Mouse (Mus musculus) layer of hippocampus, postnatal 10 days (tissue): ENCODE measurements at regions not wholly inside any gene's neighbourhood (a gene's known extent, or its start where the extent isn't known, plus 50 kb on each side); places are given as distances from the start of the nearest gene placed in this dataset.

Source experiments
- DNase-seq, 2 experiments: peaks; one replicate each; pipeline ENCODE4 v3.0.0; 2021; ENCODE audit warnings: low spot score in 2 of 2

DNA sequence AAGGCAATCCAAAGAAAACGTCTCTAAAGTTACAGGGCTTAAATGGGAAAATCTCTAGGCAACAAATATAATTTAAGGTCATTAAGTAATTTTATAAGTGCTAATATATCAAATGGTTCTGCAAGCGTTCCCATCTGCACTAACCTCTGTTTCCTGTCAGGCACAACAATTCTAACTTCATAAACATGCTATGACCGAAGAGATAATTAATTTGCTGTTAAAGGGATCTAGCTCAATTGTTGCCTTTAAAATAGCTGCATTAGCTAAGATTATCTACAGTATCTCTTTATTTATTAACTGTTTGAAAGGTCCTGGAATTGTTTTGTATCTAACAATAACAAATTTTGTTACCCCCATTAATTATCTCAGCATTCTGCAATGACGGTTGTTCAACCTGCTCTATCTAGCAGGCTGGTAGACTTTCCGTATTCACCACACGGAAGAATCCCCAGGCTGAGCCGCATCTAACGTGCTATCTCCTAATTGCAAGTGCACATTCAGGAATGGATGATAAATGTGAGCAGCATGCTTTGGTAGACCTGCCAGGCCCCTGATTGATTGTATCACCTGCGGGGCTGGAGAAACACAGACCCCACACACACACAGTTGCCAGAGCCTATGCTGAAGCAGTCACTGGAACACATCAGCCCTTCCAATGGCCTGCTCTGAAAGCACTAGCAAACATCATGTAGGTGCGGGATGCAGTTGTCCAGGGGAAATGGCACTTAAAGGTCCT is 274.4 kb downstream of the Nuak1 start:
- DNase-seq = no peak

DNA sequence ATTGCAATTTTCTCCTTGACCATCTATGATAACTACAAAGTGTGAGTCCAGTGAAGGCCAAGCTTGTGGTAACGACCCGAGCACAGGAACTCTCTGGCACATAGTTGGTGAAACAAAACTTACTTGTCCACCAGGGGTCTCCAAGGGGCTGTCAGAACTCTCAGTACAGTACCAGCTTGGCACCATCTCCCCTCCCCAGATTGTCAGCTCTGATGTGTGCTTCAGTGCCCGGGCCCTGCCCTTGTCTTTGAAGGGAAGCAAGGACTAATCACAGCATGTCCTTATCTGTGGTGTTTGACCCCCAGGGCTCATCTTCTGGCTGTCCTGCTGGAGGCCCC is 273.9 kb downstream of the Nuak1 start:
- peak; percentile 70 to 77 for DNase-seq

DNA sequence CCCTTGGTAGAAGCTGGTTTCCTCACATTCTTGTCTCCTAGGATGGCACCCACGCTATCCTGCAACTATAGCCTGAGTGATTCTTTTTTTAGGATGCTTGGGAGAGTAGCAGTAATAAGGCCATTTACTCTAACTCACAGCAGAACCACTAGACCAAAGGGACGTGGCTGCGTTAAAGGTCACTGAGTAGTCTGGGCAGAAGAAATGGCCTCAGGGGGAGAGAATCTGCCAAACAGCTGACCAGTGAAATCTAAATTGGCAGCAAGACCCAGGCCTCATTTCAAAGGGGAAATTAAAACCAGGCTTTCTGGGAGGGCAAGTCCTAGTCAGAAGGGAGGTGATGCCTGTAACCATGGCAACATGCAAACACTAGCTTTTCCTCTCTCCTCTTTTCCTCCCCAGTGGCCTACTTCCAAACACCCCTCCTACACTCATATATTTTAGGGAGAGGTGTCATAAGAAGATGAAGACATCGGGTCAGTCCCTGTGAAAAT is 267.5 kb downstream of the Nuak1 start:
- no peak for DNase-seq

DNA sequence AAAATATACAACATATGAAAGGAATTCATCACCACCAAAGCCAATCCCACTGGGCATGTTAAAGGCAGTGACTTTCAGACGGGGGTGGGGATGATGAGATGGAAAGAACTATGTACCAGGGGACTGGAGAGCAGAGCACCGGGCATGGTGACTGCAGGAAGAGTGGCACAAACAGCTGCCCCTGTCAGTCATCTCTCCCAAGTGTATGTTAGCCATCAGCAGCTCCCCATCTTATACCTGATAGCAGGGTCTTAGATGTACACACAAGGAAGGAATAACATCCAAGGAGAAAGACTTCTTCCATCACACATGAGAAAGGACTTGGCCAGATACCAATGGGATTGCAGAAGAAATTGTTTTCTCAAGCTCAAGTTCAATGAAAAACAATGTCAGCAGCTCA is 257.2 kb downstream of the Nuak1 start:
- DNase-seq = no peak

DNA sequence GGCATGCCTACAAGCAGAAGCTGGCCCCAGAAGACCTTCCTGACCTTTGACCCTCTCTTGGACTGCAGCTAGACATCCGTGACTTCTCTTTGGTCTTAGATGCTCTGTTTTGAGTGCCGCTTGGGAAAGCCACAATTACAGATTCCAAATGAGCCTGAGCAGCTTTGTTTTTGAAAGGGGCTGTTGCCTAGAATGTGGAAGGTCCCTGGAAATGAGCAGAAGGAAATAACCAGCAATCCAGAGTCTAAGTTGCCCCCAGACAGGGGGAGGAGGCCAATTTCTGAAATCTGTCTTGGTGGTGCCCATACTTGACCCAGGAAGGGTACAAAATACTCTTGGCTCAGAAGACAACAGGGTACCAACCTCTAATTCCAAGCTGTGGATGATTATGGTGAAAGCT is 253.9 kb downstream of the Nuak1 start:
- no peak for DNase-seq

DNA sequence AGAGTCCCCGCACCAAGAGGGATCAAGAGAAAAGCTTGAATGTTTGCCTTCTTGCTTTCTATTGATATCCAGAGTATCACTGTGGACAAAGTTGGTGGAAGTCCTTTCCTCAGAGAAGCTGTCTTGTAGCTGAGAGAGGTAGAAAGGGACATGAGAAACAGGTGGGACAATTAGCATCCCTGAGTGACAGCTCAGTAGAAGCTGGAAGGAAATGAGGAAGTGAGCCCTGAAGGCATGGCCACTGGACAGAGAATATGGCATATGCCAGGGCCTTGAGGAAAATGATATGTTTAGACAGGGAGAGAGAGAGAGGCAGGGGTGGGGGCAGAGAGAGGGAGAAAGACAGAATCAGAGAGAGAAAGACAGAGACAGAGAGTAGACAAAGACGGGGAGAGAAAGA is 241.4 kb downstream of the Nuak1 start:
- DNase-seq = no peak

DNA sequence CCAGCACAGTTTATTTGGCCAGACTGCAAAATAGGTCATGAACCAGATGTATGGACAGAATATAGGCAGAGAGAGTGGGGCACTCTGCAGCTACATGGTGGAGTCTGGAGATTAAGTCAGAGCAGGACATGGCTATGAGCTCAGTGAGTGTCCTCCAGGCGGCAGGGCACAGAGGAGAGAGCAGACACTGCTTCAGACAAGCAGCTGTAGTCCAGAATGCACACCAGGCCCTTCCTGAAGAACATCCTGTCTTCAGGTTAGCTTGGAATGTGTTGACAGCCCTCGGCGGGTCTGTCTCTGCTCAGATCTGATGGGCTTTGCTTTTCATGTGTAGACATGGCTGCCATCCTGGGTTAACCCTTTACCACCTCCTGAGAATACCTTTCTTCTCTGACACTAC is 238.6 kb downstream of the Nuak1 start:
- DNase-seq = no peak

DNA sequence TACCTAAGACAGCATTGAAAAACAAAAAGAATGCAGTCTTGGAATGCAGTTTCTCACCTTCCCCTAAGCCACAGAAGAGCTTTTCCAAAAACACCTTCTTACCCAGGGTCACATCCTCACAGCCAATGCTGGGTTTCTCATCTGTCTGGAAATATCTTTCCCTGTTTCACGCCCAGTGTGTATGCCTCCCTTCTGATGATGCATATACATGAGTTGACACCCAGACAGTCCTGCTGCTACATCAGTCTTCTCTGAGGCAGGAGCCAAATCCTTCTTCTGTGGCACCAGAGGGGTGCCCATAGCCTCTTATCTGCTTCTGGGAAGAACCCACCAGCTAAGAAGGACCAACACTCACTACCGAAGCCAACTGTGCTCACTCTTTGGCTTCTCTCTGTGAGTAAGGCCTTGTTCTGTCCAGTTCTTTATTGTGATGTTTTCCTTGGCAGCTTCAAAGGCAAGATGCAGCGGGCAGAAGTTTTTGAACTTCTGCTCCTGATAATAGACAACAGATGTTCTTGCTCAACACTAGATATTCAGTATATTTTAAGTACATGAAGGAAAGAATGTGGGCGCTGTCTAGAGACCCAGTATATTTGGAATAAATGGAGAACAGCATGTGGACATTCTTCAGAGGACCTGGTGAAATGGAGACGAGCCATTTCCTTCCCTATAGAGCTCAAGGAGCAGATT is 228.2 kb downstream of the Nuak1 start:
- no peak for DNase-seq

DNA sequence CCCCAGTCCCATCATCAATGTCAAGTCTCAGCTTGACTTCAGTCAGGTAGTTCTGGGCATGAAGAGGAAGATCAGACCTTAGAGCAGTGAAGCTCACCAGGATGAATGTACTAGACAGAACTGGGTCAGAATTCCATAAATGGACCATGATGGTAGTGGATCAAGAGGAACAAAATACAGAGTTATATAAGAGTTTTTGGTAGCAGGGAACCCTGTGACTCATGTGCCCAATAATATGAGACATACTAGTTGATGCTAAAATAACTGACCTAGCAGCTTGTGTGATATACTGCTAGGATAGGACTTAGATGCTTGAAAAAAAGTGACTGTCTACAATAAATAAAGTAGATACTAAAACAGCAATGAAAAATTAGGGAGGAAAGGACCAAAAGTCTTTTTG is 225.6 kb downstream of the Nuak1 start:
- no peak for DNase-seq

DNA sequence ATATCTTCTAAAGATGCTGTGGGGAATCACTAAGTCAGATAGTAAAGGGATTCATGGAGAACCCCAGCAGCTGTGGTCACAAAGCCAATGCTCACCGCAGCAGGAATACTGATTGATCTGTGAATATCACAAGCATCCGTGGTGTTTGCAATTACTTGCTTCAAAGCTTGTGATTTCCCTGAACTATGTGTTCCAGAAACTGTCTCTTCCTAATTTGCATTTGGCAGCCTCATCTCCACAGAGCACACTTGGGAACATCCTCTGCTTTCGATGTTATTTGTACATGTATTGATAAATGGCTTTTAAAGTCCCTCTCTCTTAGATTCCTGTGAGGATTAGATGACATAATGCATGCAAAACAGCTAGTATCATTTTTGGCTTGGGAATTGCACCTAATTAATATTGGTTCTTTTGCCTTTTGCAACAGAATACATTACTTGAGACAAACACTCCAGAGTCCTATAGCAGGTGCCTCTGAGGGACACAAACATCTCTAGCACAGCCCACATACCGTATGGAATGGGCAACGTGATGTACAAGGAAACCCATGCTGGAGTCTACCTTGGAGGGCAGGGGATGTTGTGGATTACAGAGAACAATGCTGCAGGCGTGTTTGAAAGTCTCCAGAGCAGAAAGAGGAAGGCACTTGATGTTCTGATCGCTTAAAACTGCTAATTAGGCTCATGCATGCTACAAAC is 211.0 kb downstream of the Nuak1 start:
- DNase-seq = peak in 1 of 2 experiments; percentile 38

DNA sequence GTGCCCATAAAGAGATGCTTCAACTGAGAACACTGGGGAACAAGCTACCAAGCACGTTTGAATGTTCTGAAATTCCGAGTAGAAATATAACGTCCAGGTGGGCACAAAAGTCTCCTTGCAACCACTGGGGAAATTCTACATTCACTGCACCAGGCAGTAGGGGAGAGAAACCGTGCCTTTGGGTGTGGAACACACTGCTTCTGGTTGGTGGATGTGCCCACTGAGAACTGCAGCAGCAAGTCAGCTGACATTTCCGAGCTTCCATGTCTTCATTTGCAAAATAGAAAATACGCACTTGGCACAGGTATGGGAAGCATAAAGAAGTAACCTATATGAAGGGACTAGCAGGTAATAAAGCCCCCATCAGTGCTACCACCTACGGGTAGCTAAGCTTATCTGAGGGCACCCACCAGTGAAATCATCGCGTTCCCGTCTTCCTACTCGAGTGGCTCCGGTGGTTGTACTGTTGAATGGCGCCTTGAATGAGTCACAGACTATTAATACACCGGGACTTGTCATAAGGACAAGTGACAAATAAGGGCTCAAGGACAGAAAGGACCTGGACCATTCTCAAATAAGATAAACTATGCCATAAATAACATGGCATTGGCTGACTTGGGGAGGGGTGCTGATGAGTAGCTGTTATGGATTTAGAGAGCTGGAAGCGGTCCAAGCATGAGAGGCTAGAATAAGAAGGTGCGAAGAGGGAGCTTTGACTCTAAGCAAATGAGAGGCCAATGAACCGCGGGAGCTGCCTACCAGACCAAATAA is 210.2 kb downstream of the Nuak1 start:
- DNase-seq = peak in 1 of 2 experiments; percentile 26

DNA sequence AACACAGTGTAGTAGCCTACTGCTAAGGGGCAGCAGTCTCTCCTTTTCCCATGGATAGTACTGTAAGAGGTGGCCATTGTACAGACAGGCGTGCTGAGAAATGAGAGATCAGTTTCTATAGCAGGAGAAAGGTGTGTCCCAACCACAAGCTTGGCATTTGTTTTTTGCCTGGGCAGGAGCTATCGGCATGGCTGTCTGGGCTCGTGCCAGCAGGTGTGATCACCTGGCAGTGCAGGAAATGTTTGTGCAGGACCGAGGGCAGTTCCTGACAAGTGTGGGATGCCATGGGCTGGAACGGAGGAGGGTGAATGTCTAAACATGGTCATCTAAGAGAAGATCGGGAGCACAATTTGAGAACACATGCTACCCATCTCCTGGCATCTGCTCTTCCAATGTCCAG is 205.4 kb downstream of the Nuak1 start:
- DNase-seq = no peak

DNA sequence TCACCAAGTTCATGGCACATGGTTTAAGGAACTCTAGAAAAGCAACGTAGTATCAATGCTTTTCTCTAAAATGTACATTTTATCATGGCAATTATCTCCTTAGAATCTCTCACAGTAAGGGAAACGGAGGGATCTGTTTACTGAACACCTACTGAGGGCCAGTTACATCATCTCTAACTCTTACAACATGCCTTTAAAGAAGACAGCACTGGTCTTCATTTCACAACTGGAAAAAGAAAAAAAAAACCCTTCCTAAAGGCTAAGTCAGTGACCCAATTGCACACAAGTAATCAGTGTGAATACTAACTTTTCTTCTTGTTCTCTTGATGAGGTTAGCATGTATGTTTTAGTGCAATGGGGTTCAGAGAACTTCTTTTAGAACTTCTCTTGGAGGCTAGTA is 204.2 kb downstream of the Nuak1 start:
- DNase-seq = no peak

DNA sequence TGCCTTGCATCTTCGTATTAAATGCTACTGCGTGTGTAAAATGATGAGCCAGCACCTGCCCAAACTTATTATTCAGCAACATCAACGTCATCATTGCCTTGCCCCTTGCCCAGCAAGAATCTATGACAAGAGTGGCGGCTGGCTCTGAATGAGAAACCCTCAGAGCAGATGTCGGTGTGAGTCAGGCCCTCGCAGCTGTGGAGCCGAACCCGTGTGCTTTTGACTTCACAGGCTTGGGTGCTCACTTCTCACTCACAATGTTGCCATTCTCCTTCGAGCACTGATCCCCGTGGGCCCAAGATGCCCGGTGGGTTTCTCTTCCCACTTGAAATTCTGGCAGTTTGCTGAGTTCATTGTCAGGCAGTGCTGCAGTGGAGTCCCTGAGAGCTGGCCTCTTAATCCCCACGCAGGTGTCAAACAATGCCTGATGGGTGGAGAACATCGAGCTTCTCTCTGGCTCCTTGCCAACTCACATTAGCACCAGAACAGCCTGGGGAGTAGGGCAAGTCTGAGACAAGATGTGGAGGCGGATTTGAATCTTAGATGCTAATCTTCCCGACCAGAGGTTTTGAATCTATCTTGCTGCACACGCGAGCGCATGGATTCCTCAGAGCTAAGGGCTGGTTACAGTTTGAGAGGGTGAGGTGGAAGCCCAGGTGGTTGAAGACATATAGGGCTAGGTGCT is 202.0 kb downstream of the Nuak1 start:
- DNase-seq = no peak

DNA sequence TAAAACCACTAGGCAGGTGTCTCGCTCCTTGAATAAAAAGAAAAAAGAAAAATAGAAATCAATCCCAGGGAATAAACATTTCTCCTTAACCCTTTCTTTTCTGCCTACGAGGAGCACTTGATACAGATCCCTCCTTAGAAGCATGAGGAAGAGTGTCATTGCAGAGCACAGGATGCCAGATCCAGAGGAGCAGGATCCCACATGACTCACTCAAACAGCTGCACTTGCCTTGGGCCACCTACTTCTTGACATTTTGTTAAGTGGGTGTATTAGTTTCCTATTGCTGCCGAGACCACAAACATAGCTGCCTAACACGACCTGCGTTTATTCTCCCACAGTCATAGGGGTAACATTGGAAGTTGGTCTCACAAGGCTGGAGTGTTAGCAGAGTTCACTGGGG is 197.1 kb downstream of the Nuak1 start:
- DNase-seq = no peak

DNA sequence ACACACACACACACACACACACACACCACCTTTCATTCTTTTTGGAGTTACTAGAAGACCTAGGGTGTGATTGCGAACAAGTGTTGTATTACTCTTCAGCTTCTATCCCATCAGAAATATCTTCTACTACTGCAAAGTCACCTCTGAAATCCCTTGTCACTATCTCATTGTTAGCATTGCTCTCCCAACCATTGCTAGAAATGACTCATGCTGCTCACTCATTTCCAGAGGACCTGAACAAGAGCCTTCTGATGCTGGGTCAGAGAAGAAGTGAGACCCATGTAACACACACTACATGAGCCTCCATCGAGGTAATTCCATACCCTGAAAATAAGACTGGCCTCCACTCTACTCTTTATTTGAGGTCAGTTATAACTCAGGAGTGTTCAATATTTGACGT is 191.1 kb downstream of the Nuak1 start:
- no peak for DNase-seq

DNA sequence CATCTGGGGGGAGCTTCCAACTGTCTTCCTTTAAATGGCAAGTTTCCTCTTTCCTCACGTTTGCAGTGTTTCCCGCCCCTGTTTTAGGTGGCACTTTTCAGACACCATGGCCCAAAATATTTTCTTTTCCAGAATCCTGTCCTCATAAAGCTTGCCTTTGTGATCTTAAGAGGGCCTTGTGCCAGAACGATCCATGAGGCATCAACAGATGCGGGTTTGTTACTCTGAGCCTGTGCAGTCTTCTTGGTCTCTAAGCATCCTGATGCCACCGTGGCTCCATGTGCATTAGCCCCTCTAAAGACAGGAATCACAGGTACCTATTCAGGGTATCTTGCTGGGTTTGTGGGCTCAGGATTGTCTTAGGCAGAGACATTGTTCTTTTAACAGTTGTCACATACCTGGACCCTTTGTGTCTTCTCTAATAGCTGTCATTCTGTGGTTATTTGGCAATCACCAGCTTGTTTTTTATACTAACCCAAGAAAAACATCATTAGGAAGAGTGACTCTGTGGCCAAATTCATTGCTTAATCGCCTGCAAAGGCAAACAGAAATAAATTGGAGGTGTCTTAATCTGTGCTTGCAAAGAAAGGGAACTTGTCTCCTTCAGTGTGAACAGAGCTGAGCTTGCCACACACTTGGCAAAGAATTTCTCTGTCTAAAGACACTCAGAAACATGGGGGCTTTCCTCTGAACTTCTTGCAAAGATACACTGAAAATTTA is 179.3 kb downstream of the Nuak1 start:
- DNase-seq = no peak

DNA sequence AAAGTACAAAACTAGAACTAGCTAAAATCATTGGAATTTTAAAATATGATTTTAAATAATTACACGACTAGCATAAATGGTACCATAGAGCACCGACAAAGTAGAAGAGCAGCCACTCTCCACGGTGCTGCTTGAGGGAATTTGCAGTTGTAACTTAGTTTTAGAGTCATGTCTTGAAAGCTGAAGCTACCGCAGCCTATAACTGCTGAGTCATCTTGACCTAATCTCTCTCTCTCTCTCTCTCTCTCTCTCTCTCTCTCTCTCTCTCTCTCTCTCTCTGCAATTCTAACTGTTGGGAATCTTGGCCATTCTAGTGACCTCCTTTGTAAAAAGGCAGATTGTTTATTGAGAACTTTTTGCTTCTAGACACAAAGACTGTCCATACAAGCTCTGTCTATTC is 177.5 kb downstream of the Nuak1 start:
- no peak for DNase-seq

DNA sequence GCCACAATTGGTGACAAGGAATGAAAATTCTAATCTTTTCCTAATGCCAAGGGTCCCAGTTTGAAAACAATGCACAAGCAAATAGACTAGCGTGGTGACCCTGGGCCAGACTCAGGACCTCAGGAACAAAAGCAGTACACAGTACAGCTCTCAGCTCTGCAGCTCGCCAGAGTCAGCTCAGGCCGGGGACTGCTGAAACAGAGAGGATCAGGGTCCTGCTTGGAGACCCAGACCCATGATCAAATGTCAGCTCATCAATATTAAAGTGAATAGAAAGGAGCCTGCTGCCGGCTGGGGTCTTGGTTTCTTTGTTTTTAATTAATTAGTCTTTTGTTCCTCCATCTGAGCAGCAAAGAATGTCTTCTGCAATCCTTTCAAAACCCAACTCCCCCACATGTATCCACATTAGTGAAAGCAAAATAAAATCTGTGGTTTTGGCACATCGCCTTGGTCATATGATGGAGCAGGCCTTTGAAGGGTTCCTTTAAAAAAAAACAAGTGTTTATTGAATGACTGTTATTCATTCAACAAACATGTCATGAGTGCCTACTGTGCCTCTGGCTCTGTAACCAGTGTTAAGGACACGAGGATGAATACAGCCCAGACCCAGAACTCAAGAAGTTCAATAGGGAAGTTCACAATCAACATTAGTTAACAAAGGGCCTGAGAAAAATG is 154.4 kb downstream of the Nuak1 start:
- DNase-seq = peak; percentile 32 to 52

DNA sequence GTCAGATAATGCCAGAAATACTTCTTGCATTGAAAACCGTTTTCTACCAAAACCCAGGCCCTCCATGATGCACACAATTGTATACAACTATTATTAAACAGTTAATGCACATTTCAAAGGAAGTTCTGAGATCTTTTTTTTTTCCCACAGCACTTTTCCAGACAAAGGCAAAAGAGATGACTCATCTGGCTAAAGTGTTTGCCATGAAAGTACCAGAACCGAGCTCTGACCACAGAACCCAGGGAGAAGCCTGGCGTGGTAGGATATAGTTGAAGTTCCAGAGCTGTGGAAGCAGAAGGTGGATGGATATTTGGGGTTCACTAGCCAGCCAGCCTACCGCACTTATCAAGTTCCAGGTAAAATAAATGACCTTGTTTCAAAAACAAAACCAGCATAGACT is 146.0 kb downstream of the Nuak1 start:
- DNase-seq = no peak
